Mouse (Mus musculus) midbrain, postnatal 0 days (tissue): ENCODE measurements around the gene Zfand2a. TPM values are rescaled to one million over a fixed set of nuclear protein-coding genes. Genes with fewer than 3 reads are reported as not detected.

Source experiments
- ATAC-seq: fragments of 200-750 bp; cut with Nextera tagmentation; 2 replicates; pipeline ENCODE4 v1.8.0; 2017; ENCODE audit warnings: moderate number of reproducible peaks, mild to moderate bottlenecking, moderate TSS enrichment, moderate library complexity; ENCODE audit not compliant: low FRiP score
- DNase-seq: peaks from one replicate; pipeline ENCODE4 v3.0.0-alpha.2; 2015; ENCODE audit warnings: low spot score
- H3K27ac ChIP-seq: fragments of 300-500 bp; sonication (generic); 2 replicates; pipeline ENCODE4 v1.5.1; 2014; ENCODE audit warnings: low read depth, mild to moderate bottlenecking, low read length, mixed read lengths
- H3K27me3 ChIP-seq: fragments of 300-500 bp; sonication (generic); 2 replicates; pipeline ENCODE4 v1.6.1; 2014; ENCODE audit warnings: low read length, control low read depth, mixed read lengths; ENCODE audit not compliant: insufficient read depth
- H3K36me3 ChIP-seq: fragments of 300-500 bp; sonication (generic); 2 replicates; pipeline ENCODE4 v1.6.1; 2014; ENCODE audit warnings: low read length, control low read depth, mixed read lengths; ENCODE audit not compliant: insufficient read depth
- H3K4me1 ChIP-seq: fragments of 300-500 bp; sonication (generic); 2 replicates; pipeline ENCODE4 v1.6.1; 2014; ENCODE audit warnings: mild to moderate bottlenecking, control low read depth, antibody characterized with exemption, low read length, mixed read lengths; ENCODE audit not compliant: insufficient read depth
- H3K4me2 ChIP-seq: fragments of 300-500 bp; sonication (generic); 2 replicates; pipeline ENCODE4 v1.6.1; 2014; ENCODE audit warnings: low read depth, mild to moderate bottlenecking, low read length, mixed read lengths; ENCODE audit not compliant: poor library complexity, severe bottlenecking
- H3K4me3 ChIP-seq: fragments of 300-500 bp; sonication (generic); 2 replicates; pipeline ENCODE4 v1.5.1; 2014; ENCODE audit warnings: low read depth, mild to moderate bottlenecking, low read length, moderate library complexity
- H3K9ac ChIP-seq: fragments of 300-500 bp; sonication (generic); replicated peaks from 2 replicates; pipeline ENCODE4 v1.6.1; 2014; ENCODE audit warnings: mild to moderate bottlenecking, low read length, moderate library complexity, mixed read lengths; ENCODE audit not compliant: poor library complexity, severe bottlenecking
- H3K9me3 ChIP-seq: fragments of 300-500 bp; sonication (generic); 2 replicates; pipeline ENCODE4 v1.6.1; 2016; ENCODE audit warnings: low read length, control low read depth
- CTCF ChIP-seq: IDR thresholded peaks from 2 replicates; pipeline ENCODE4 v1.5.1; 2016; ENCODE audit warnings: antibody characterized with exemption, mild to moderate bottlenecking
- WGBS: fragments of 180-500 bp; shearing (Covaris S2); extraction: QIAGEN DNeasy Blood & Tissue Kit; methylation state at CpG from one replicate; pipeline ENCODE4 v1.1.7; 2014; 5-methylcytosine and 5-hydroxymethylcytosine counted together
- polyA plus RNA-seq: library from polyadenylated mRNA; unstranded; fragments of >200 nt; fragmentation: Nextera tagmentation; extraction: Ambion mirVana; gene quantifications from 2 replicates; pipeline ENCODE4 v1.2.1, GENCODE M21; 2015
- total RNA-seq: library from RNA; depleted of rRNA; stranded (reverse); fragments of >200 nt; gene quantifications from 2 replicates; pipeline ENCODE4 v1.2.3, GENCODE M21; 2014; rRNA removed

The Zfand2a gene
- total and polyA plus RNA-seq, 2 experiments from 2014 or later: 35.0 to 60.6 TPM

DNA sequence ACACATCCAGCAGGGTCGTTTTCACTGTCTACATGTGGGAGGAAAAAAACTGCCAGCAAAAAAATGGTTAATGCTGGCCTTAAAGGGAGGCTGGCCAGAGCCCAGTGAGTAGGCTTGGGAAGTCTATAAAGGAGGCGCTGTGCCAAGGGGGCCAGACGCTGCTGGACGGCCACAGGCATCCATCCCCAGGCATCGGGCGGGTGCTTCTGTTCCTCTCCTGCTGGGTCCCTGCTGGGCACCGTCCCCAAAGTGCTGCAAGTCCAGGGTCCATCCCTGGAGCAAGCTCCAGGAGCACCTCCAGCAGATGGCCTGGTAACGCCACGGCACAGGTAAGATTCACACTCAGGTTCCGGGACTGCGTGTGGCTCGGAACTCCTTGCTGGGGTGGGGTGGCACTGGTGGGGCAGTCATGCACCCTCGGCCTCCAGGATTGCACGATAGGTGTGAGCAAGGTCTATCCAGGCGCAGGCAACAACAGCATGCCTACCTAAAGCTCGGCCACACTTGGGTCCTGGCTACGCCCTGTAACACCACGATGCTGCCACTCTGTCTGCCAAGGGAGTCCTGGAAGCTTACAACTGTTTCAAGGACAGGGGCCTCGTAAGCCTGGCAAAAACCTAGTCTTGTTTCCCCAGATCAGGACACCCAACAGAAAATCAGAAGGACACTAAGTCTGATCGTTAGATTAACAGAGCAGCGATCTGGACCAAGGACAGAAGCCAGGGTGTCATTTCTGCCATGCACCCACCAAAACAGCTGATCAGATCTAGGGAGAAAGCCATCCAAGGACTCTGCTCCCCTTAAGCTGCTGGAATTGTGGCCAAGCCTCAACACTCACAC lies 61.1 kb downstream of the Zfand2a start, which contains the start of gene Gper1:
Gene Gper1, plus strand, starts transcription at position 126 of the 840 bp plus-strand sequence.
- Histone ChIP-seq H3K4me2 (peak within 1 kb of the TSS; percentile 25; the same call in 1 of the 2 replicates), H3K9ac (no peak within 1 kb of the TSS; the same call in 1 of the 2 replicates), H3K9me3 (no peaks in the 10 kb centered on the region), H3K4me1 (no peaks in the 10 kb centered on the region; the same call in 1 of the 2 replicates), H3K36me3 (no peaks in the 10 kb centered on the region), H3K27me3 (no peaks in the 10 kb centered on the region), H3K27ac (no peak within 1 kb of the TSS), H3K4me3 (peak within 1 kb of the TSS; percentile 22; the same call in 1 of the 2 replicates)
- WGBS: 48% methylated on average over 21 of the region's 21 CpGs
- ATAC-seq (no peak), DNase-seq (peak; percentile 87)
- TF ChIP-seq CTCF: 0 out of 2 replicates have a peak, but pooled peaks have one; percentile 4

Other genes starting within 250 kb of the Zfand2a start
- gene Get4, start 232.2 kb downstream of the Zfand2a start, total RNA-seq: 48.5 and 48.9 TPM in 2 replicates
- gene Get4, start 232.2 kb downstream of the Zfand2a start, polyA plus RNA-seq: 135 and 142 TPM in 2 replicates
- gene Adap1, start 158.9 kb downstream of the Zfand2a start, total RNA-seq: 234 and 253 TPM in 2 replicates
- 141 and 152 TPM in 2 replicates for gene Adap1, start 158.9 kb downstream of the Zfand2a start, polyA plus RNA-seq
- 95.5 and 98.5 TPM in 2 replicates for gene Cox19, start 133.1 kb downstream of the Zfand2a start, total RNA-seq
- gene Cox19, start 133.1 kb downstream of the Zfand2a start, polyA plus RNA-seq: 79.4 and 90.0 TPM in 2 replicates
- gene Cyp2w1, start 131.9 kb downstream of the Zfand2a start, total RNA-seq: not detected in 2 replicates
- gene Cyp2w1, start 131.9 kb downstream of the Zfand2a start, polyA plus RNA-seq: not detected in 2 replicates
- gene Gpr146, start 106.9 kb downstream of the Zfand2a start, total RNA-seq: 4.1 and 5.6 TPM in 2 replicates
- 3.0 and 3.9 TPM in 2 replicates for gene Gpr146, start 106.9 kb downstream of the Zfand2a start, polyA plus RNA-seq
- gene C130050O18Rik, start 79.3 kb downstream of the Zfand2a start, total RNA-seq: 0.19 TPM in 1 of 2 replicates, not detected in the other
- 0.17 TPM in 1 of 2 replicates, not detected in the other for gene C130050O18Rik, start 79.3 kb downstream of the Zfand2a start, polyA plus RNA-seq
- 5.8 and 8.9 TPM in 2 replicates for gene Gper1, start 61.4 kb downstream of the Zfand2a start, total RNA-seq
- 5.8 and 7.1 TPM in 2 replicates for gene Gper1, start 61.4 kb downstream of the Zfand2a start, polyA plus RNA-seq
- 4.3 and 7.9 TPM in 2 replicates for gene 3110082I17Rik, start 24.0 kb downstream of the Zfand2a start, total RNA-seq
- gene 3110082I17Rik, start 24.0 kb downstream of the Zfand2a start, polyA plus RNA-seq: 14.9 and 15.1 TPM in 2 replicates
- gene Uncx, start 58.9 kb upstream of the Zfand2a start, total RNA-seq: 21.2 and 24.3 TPM in 2 replicates
- gene Uncx, start 58.9 kb upstream of the Zfand2a start, polyA plus RNA-seq: 15.5 and 20.0 TPM in 2 replicates